Mouse (Mus musculus): ENCODE results near the gene Bean1. TPM values are rescaled to one million over a fixed set of nuclear protein-coding genes. Genes with fewer than 3 reads are reported as not detected.
A peak's percentile ranks its signal among the peaks of the same experiment; 100 is the strongest.
"Not testable (repeated sequence)": the region's sequence is repeated elsewhere in the genome, so short reads cannot be mapped to it uniquely, and the experiment has no call there.

Gene Bean1
- polyA plus RNA-seq, 1 experiment from 2014 or later = 0.06 TPM

GRCm38 (mm10) chr8:104248276-104248675, 78.0 kb downstream of the Bean1 start, which contains the start of gene Tk2:
Gene Tk2 (minus strand): TSS chr8:104248558.
- Histone ChIP-seq H3K4me2 (peak within 1 kb of the TSS; percentile 92), H3K4me1 (peaks cover 42% of the 10 kb centered on the region), H3K36me3 (peaks cover under 1% of the 10 kb centered on the region; the same call in 1 of the 2 replicates), H3K9ac (peak within 1 kb of the TSS; percentile 82), H3K9me3 (replicated peaks) (no peaks in the 10 kb centered on the region), H3K4me3 (peak within 1 kb of the TSS; percentile 84), H3K27ac (peak within 1 kb of the TSS; percentile 70), H3K27me3 (replicated peaks) (no peaks in the 10 kb centered on the region)
- under 1% methylated on average over 28 of the region's 28 CpGs for WGBS (ENCODE audit: insufficient replicate concordance)
- ATAC-seq = peak; percentile 86

- 74% methylated on average over 7 of the region's 7 CpGs for WGBS (ENCODE audit: insufficient replicate concordance)
- Histone ChIP-seq H3K4me3 (no peak overlapping the region), H3K36me3 (no peaks in the 10 kb centered on the region), H3K9ac (no peak overlapping the region), H3K27ac (no peak overlapping the region), H3K4me2 (no peak overlapping the region), H3K4me1 (peaks cover 42% of the 10 kb centered on the region), H3K27me3 (replicated peaks) (no peaks in the 10 kb centered on the region), H3K9me3 (replicated peaks) (no peaks in the 10 kb centered on the region)
- ATAC-seq = no peak
Observed at GRCm38 (mm10) chr8:104249442-104249996, 79.3 kb downstream of the Bean1 start.

DNA sequence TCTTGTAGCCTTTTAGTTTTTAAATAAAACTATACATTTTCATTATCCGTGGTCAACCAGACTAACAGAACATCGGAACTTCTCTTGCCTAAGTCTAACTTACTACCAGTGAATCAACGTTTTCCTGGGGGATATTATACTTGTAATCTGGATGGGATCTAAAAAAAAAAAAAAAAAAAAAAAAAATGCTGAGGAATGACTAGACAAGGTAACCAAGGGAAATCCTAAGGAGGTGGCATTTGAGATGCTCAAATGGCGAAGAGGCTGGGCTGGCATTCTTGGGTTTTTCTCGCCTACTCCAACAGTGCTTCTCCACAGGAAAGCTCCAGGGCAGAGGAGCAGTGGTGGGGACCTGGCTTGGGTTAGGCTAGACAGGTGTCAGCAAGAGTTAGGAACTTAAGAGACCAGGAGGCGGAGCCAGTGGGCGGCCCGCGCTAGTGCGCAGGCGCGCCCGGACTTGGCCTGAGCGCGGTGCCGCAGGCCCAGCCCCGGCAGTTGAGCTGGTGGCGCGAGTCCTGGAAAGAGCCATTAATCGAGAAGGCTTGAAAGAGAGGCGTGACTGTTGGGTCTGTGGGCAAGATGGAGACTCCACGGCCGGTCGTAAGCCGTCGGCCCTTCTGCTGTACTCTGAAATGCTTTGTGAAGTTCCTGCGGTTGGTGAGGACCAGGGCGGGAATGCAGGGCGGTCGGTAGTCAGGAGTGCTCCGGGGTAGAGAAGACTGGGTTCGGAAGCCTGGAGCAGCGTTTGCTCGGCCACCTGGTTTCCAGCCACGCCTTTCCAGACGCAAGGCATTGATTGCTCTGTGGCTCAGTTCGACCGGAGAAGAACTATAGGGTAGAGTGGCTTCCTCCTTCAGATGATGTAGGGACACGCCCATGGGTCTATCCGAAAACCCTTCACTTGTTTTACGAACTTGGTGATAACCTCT, 80.5 kb downstream of the Bean1 start, which contains the start of gene Cklf:
Gene Cklf, plus strand, starts transcription at position 423 of the 929 bp plus-strand sequence.
- ATAC-seq = peak; percentile 86
- peak within 1 kb of the TSS; percentile 71 for H3K4me3 ChIP-seq

GRCm38 (mm10) chr8:104251461-104251860, 81.2 kb downstream of the Bean1 start:
- H3K27ac ChIP-seq = no peak overlapping the region

More for the DNA sequence above, 80.5 kb downstream of the Bean1 start, which contains the start of gene Cklf:
- Histone ChIP-seq H3K4me2 (peak within 1 kb of the TSS; percentile 85), H3K36me3 (no peaks in the 10 kb centered on the region), H3K27ac (peak within 1 kb of the TSS; percentile 83), H3K9ac (peak within 1 kb of the TSS; percentile 73), H3K9me3 (replicated peaks) (no peaks in the 10 kb centered on the region), H3K4me1 (peaks cover 42% of the 10 kb centered on the region), H3K27me3 (replicated peaks) (no peaks in the 10 kb centered on the region)
- WGBS (ENCODE audit: insufficient replicate concordance) = 4% methylated on average over 41 of the region's 41 CpGs

GRCm38 (mm10) chr8:104253016-104253415, 82.8 kb downstream of the Bean1 start:
- Histone ChIP-seq H3K9me3 (replicated peaks) (no peaks in the 10 kb centered on the region), H3K36me3 (peaks cover 10% of the 10 kb centered on the region), H3K4me3 (no peak overlapping the region), H3K4me2 (no peak overlapping the region), H3K9ac (no peak overlapping the region), H3K27ac (no peak overlapping the region), H3K4me1 (peaks cover 27% of the 10 kb centered on the region), H3K27me3 (replicated peaks) (no peaks in the 10 kb centered on the region)
- no peak for ATAC-seq
- 63% methylated on average over 3 of the region's 3 CpGs for WGBS (ENCODE audit: insufficient replicate concordance)

More at GRCm38 (mm10) chr8:104251461-104251860, 81.2 kb downstream of the Bean1 start:
- H3K27me3 ChIP-seq (replicated peaks) = no peaks in the 10 kb centered on the region
- H3K4me1 ChIP-seq = peaks cover 42% of the 10 kb centered on the region
- peak overlapping the region; percentile 71 for H3K4me3 ChIP-seq
- H3K9me3 ChIP-seq (replicated peaks) = no peaks in the 10 kb centered on the region
- 0% methylated on average over 7 of the region's 7 CpGs for WGBS (ENCODE audit: insufficient replicate concordance)
- ATAC-seq = no peak
- H3K4me2 ChIP-seq = peak overlapping the region; percentile 85
- no peaks in the 10 kb centered on the region for H3K36me3 ChIP-seq
- H3K9ac ChIP-seq = peak overlapping the region; percentile 73

- H3K4me1 ChIP-seq; H3K9me3 ChIP-seq (replicated peaks); H3K27me3 ChIP-seq (replicated peaks); H3K27ac ChIP-seq; H3K4me3 ChIP-seq; H3K4me2 ChIP-seq; H3K9ac ChIP-seq; ATAC-seq: not testable (repeated sequence)
- peaks cover 58% of the 10 kb centered on the region for H3K36me3 ChIP-seq
- 88% methylated on average over 5 of the region's 5 CpGs for WGBS (ENCODE audit: insufficient replicate concordance)
Observed at GRCm38 (mm10) chr8:104261802-104262201, 91.6 kb downstream of the Bean1 start.

DNA sequence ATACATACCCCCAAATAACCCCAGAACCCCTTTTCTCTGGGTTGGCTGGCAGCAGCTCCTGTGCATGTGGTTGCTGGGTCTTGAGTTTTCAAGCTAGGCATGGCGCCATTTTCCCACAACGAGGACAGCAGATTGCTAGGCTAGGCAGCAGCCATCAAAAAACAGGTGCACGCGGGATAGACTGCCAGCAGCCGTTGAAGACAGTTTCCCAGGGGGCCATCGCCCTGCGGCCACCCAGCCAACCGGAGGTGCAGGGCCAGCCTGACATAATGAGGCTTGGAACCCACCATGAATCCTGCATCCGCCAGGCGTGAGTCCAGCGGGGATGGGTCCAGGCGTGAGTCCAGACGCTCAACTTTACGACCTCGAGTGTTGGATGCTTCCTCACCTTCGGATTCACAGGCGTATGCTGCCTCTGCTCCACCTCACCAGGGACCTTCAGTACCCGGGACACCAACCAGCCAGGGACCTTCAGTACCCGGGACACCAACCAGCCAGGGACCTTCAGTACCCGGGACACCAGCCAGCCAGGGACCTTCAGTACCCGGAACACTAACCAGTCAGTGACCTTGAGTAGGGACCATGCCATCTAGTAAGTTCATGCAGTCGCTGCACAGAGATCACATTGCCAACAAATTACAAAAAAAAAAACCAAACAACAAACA, 94.2 kb downstream of the Bean1 start:
- not testable (repeated sequence) for H3K4me1 ChIP-seq; H3K9me3 ChIP-seq (replicated peaks); H3K27ac ChIP-seq; H3K4me2 ChIP-seq; H3K9ac ChIP-seq; H3K4me3 ChIP-seq; H3K27me3 ChIP-seq (replicated peaks); ATAC-seq
- 90% methylated on average over 22 of the region's 22 CpGs for WGBS (ENCODE audit: insufficient replicate concordance)
- peaks cover 34% of the 10 kb centered on the region for H3K36me3 ChIP-seq

GRCm38 (mm10) chr8:104268368-104268767, 98.1 kb downstream of the Bean1 start:
- H3K27ac ChIP-seq = no peak overlapping the region
- H3K4me1 ChIP-seq = no peaks in the 10 kb centered on the region
- H3K9me3 ChIP-seq (replicated peaks) = no peaks in the 10 kb centered on the region
- no peak overlapping the region for H3K9ac ChIP-seq
- peaks cover 15% of the 10 kb centered on the region for H3K36me3 ChIP-seq
- no peak overlapping the region for H3K4me3 ChIP-seq
- ATAC-seq = no peak
- no peaks in the 10 kb centered on the region for H3K27me3 ChIP-seq (replicated peaks)
- no peak overlapping the region for H3K4me2 ChIP-seq

Other genes with a start within 250 kb of the Bean1 start
- gene Cdh5, start 68.8 kb upstream of the Bean1 start, polyA plus RNA-seq (2016; fragmentation: Nextera tagmentation; extraction: Ambion mirVana) = 9.4 and 9.9 TPM in 2 replicates
- 8.1 and 9.1 TPM in 2 replicates for gene Tk2, start 78.1 kb downstream of the Bean1 start, polyA plus RNA-seq (2016; fragmentation: Nextera tagmentation; extraction: Ambion mirVana)
- gene Cklf, start 80.4 kb downstream of the Bean1 start, polyA plus RNA-seq (2016; fragmentation: Nextera tagmentation; extraction: Ambion mirVana) = 20.6 and 21.6 TPM in 2 replicates
- not detected in 2 replicates for gene Cmtm2a, start 122.7 kb downstream of the Bean1 start, polyA plus RNA-seq (2016; fragmentation: Nextera tagmentation; extraction: Ambion mirVana)
- gene Gm45711, start 139.6 kb downstream of the Bean1 start, polyA plus RNA-seq (2016; fragmentation: Nextera tagmentation; extraction: Ambion mirVana) = not detected in 2 replicates
- not detected in 2 replicates for gene Cmtm1, start 139.7 kb downstream of the Bean1 start, polyA plus RNA-seq (2016; fragmentation: Nextera tagmentation; extraction: Ambion mirVana)
- gene Gm11020, start 151.1 kb downstream of the Bean1 start, polyA plus RNA-seq (2016; fragmentation: Nextera tagmentation; extraction: Ambion mirVana) = not detected in 2 replicates
- gene Cmtm2b, start 151.8 kb downstream of the Bean1 start, polyA plus RNA-seq (2016; fragmentation: Nextera tagmentation; extraction: Ambion mirVana) = not detected in 2 replicates
- gene Cmtm3, start 169.0 kb downstream of the Bean1 start, polyA plus RNA-seq (2016; fragmentation: Nextera tagmentation; extraction: Ambion mirVana) = 34.5 and 34.8 TPM in 2 replicates
- gene Cmtm4, start 225.4 kb downstream of the Bean1 start, polyA plus RNA-seq (2016; fragmentation: Nextera tagmentation; extraction: Ambion mirVana) = 0.67 and 0.68 TPM in 2 replicates

All from liver, embryonic 12.5 days (tissue).